Mouse (Mus musculus) forebrain, embryonic 11.5 days (tissue): Measurements from ENCODE around the gene Chd8. TPM values are rescaled to one million over a fixed set of nuclear protein-coding genes. Genes with fewer than 3 reads are reported as not detected.
A peak's percentile ranks its signal among the peaks of the same experiment; 100 is the strongest.

Source experiments
- ATAC-seq: fragments of 200-750 bp; cut with Nextera tagmentation; replicated peaks from 2 replicates; pipeline ENCODE4 v1.8.0; 2017; ENCODE audit warnings: moderate TSS enrichment; ENCODE audit not compliant: low FRiP score
- DNase-seq: peaks from one replicate; pipeline ENCODE4 v3.0.0-alpha.2; 2017; ENCODE audit warnings: low spot score
- H3K27ac ChIP-seq: fragments of 300-500 bp; sonication (generic); 2 replicates; pipeline ENCODE4 v1.5.1; 2014; ENCODE audit warnings: low read depth, low read length
- H3K27me3 ChIP-seq: fragments of 300-500 bp; sonication (generic); 2 replicates; pipeline ENCODE4 v1.6.1; 2014; ENCODE audit warnings: mild to moderate bottlenecking, low read length, mixed read lengths; ENCODE audit not compliant: control insufficient read depth, insufficient read depth
- H3K36me3 ChIP-seq: fragments of 300-500 bp; sonication (generic); 2 replicates; pipeline ENCODE4 v1.6.1; 2014; ENCODE audit warnings: mild to moderate bottlenecking, low read length, moderate library complexity, mixed read lengths; ENCODE audit not compliant: control insufficient read depth, insufficient read depth
- H3K4me1 ChIP-seq: fragments of 300-500 bp; sonication (generic); replicated peaks from 2 replicates; pipeline ENCODE4 v1.6.1; 2014; ENCODE audit warnings: low read length, mixed read lengths; ENCODE audit not compliant: control insufficient read depth, insufficient read depth
- H3K4me2 ChIP-seq: fragments of 300-500 bp; sonication (generic); 2 replicates; pipeline ENCODE4 v1.6.1; 2014; ENCODE audit warnings: low read depth, mild to moderate bottlenecking, low read length, moderate library complexity, mixed read lengths; ENCODE audit not compliant: severe bottlenecking
- H3K4me3 ChIP-seq: fragments of 300-500 bp; sonication (generic); 2 replicates; pipeline ENCODE4 v1.5.1; 2014; ENCODE audit warnings: low read depth, low read length
- H3K9ac ChIP-seq: fragments of 300-500 bp; sonication (generic); 2 replicates; pipeline ENCODE4 v1.6.1; 2014; ENCODE audit warnings: low read length
- H3K9me3 ChIP-seq: fragments of 300-500 bp; sonication (generic); 2 replicates; pipeline ENCODE4 v1.6.1; 2016; ENCODE audit warnings: low read length, mixed read lengths; ENCODE audit not compliant: control insufficient read depth
- WGBS: fragments of 180-500 bp; shearing (Covaris S2); extraction: QIAGEN DNeasy Blood & Tissue Kit; methylation state at CpG from one replicate; pipeline ENCODE4 v1.1.7; 2014; 5-methylcytosine and 5-hydroxymethylcytosine counted together
- polyA plus RNA-seq: library from polyadenylated mRNA; unstranded; fragments of >200 nt; fragmentation: Nextera tagmentation; extraction: Ambion mirVana; gene quantifications from 2 replicates; pipeline ENCODE4 v1.2.1, GENCODE M21; 2014

The Chd8 gene
- polyA plus RNA-seq, 1 experiment from 2014 or later = 62.9 TPM

GRCm38 (mm10) chr14:52195691-52196090 lies 61.9 kb downstream of the Chd8 start:
- ATAC-seq (no peak), DNase-seq (peak; percentile 71)
- H3K4me2 ChIP-seq = peak overlapping the region; percentile 72
- no peak overlapping the region for H3K27ac ChIP-seq
- no peaks in the 10 kb centered on the region for H3K27me3 ChIP-seq
- H3K4me1 ChIP-seq = 0 out of 2 replicates have a peak, but pooled peaks cover 4% of the 10 kb centered on the region
- 4% methylated on average over 3 of the region's 3 CpGs for WGBS
- H3K9ac ChIP-seq = no peak overlapping the region; the same call in 1 of the 2 replicates
- peaks cover 8% of the 10 kb centered on the region; the same call in 1 of the 2 replicates for H3K36me3 ChIP-seq
- H3K9me3 ChIP-seq = no peaks in the 10 kb centered on the region
- H3K4me3 ChIP-seq = peak overlapping the region; percentile 98

- DNase-seq = peak; percentile 63
- Histone ChIP-seq H3K4me3 (no peak overlapping the region), H3K27ac (no peak overlapping the region), H3K9ac (no peak overlapping the region), H3K9me3 (no peaks in the 10 kb centered on the region), H3K27me3 (no peaks in the 10 kb centered on the region), H3K36me3 (no peaks in the 10 kb centered on the region), H3K4me2 (no peak overlapping the region), H3K4me1 (no peaks in the 10 kb centered on the region)
- no peak for ATAC-seq
Measured at GRCm38 (mm10) chr14:52190740-52191359, 66.7 kb downstream of the Chd8 start.

GRCm38 (mm10) chr14:52189519-52189918 lies 68.1 kb downstream of the Chd8 start:
- no peaks in the 10 kb centered on the region for H3K4me1 ChIP-seq
- DNase-seq (no peak), ATAC-seq (no peak)
- no peak overlapping the region for H3K4me3 ChIP-seq
- H3K4me2 ChIP-seq = no peak overlapping the region
- H3K27me3 ChIP-seq = no peaks in the 10 kb centered on the region
- WGBS = 91% methylated on average over 2 of the region's 2 CpGs
- H3K36me3 ChIP-seq = no peaks in the 10 kb centered on the region
- no peak overlapping the region for H3K27ac ChIP-seq
- H3K9me3 ChIP-seq = no peaks in the 10 kb centered on the region
- H3K9ac ChIP-seq = no peak overlapping the region

GRCm38 (mm10) chr14:52188788-52189187 lies 68.8 kb downstream of the Chd8 start:
- H3K9ac ChIP-seq = no peak overlapping the region
- no peak overlapping the region for H3K4me2 ChIP-seq
- no peaks in the 10 kb centered on the region for H3K27me3 ChIP-seq
- H3K4me3 ChIP-seq = no peak overlapping the region
- no peaks in the 10 kb centered on the region for H3K36me3 ChIP-seq
- no peaks in the 10 kb centered on the region for H3K9me3 ChIP-seq
- DNase-seq (no peak), ATAC-seq (no peak)
- 83% methylated on average over 1 of the region's 1 CpGs for WGBS
- no peaks in the 10 kb centered on the region for H3K4me1 ChIP-seq
- H3K27ac ChIP-seq = no peak overlapping the region

- Histone ChIP-seq H3K36me3 (peaks cover 14% of the 10 kb centered on the region), H3K4me1 (no peaks in the 10 kb centered on the region), H3K27me3 (no peaks in the 10 kb centered on the region), H3K4me2 (no peak overlapping the region), H3K9ac (no peak overlapping the region), H3K9me3 (no peaks in the 10 kb centered on the region), H3K27ac (no peak overlapping the region), H3K4me3 (no peak overlapping the region)
- ATAC-seq = no peak
- no peak for DNase-seq
- 91% methylated on average over 2 of the region's 2 CpGs for WGBS
Measured at GRCm38 (mm10) chr14:52166571-52166970, 91.0 kb downstream of the Chd8 start.

GRCm38 (mm10) chr14:52160911-52161310 lies 96.7 kb downstream of the Chd8 start:
- no peak for ATAC-seq

GRCm38 (mm10) chr14:52155008-52155407 lies 102.6 kb downstream of the Chd8 start:
- DNase-seq = no peak
- Histone ChIP-seq H3K27me3 (no peaks in the 10 kb centered on the region), H3K4me3 (no peak overlapping the region), H3K9ac (no peak overlapping the region), H3K4me1 (peaks cover 2% of the 10 kb centered on the region; the same call in 1 of the 2 replicates), H3K9me3 (no peaks in the 10 kb centered on the region), H3K36me3 (peaks cover 7% of the 10 kb centered on the region; the same call in 1 of the 2 replicates), H3K4me2 (no peak overlapping the region), H3K27ac (no peak overlapping the region)
- ATAC-seq = no peak
- WGBS = 94% methylated on average over 2 of the region's 2 CpGs

More at GRCm38 (mm10) chr14:52160911-52161310, 96.7 kb downstream of the Chd8 start:
- Histone ChIP-seq H3K4me2 (no peak overlapping the region), H3K9me3 (no peaks in the 10 kb centered on the region), H3K4me3 (no peak overlapping the region), H3K36me3 (peaks cover 19% of the 10 kb centered on the region; the same call in 1 of the 2 replicates), H3K4me1 (no peaks in the 10 kb centered on the region), H3K9ac (no peak overlapping the region), H3K27ac (no peak overlapping the region), H3K27me3 (no peaks in the 10 kb centered on the region)
- WGBS = 94% methylated on average over 6 of the region's 6 CpGs
- DNase-seq = no peak

GRCm38 (mm10) chr14:52152613-52153012 lies 105.0 kb downstream of the Chd8 start:
- Histone ChIP-seq H3K4me1 (peaks cover 2% of the 10 kb centered on the region; the same call in 1 of the 2 replicates), H3K4me2 (no peak overlapping the region), H3K4me3 (no peak overlapping the region), H3K36me3 (no peaks in the 10 kb centered on the region), H3K27me3 (no peaks in the 10 kb centered on the region), H3K9ac (no peak overlapping the region), H3K27ac (no peak overlapping the region), H3K9me3 (no peaks in the 10 kb centered on the region)
- peak; percentile 61 for ATAC-seq
- no peak for DNase-seq
- WGBS = 32% methylated on average over 3 of the region's 3 CpGs

GRCm38 (mm10) chr14:52152179-52152578 lies 105.4 kb downstream of the Chd8 start:
- Histone ChIP-seq H3K4me2 (peak overlapping the region; percentile 16; the same call in 1 of the 2 replicates), H3K4me1 (peaks cover 2% of the 10 kb centered on the region; the same call in 1 of the 2 replicates), H3K9me3 (no peaks in the 10 kb centered on the region), H3K4me3 (no peak overlapping the region), H3K9ac (no peak overlapping the region), H3K27me3 (no peaks in the 10 kb centered on the region), H3K27ac (no peak overlapping the region), H3K36me3 (no peaks in the 10 kb centered on the region)
- peak; percentile 72 for ATAC-seq
- 33% methylated on average over 7 of the region's 7 CpGs for WGBS
- no peak for DNase-seq
